Mouse (Mus musculus) left cerebral cortex, adult 9 months (tissue): ENCODE results near the gene Fndc11.

Experiments
- DNase-seq, 2 experiments: peaks; one replicate each; pipeline ENCODE4 v3.0.0; 2022; ENCODE audit warnings: low spot score in 2 of 2

The Fndc11 gene

GRCm38 (mm10) chr2:181266839-181267238, 47.0 kb downstream of the Fndc11 start:
- no peak for DNase-seq

- DNase-seq: no peak
Measured at GRCm38 (mm10) chr2:181272092-181272491, 52.3 kb downstream of the Fndc11 start.
